Mouse (Mus musculus) liver, embryonic 12.5 days (tissue): ENCODE data around the gene Taldo1. TPM values are rescaled to one million over a fixed set of nuclear protein-coding genes. Genes with fewer than 3 reads are reported as not detected.
A peak's percentile ranks its signal among the peaks of the same experiment; 100 is the strongest.
"Not testable (repeated sequence)": the region's sequence is repeated elsewhere in the genome, so short reads cannot be mapped to it uniquely, and the experiment has no call there.

Source experiments
- ATAC-seq: fragments of 200-750 bp; cut with Nextera tagmentation; 2 replicates; pipeline ENCODE4 v1.8.0; 2017; ENCODE audit warnings: moderate number of reproducible peaks, mild to moderate bottlenecking, moderate library complexity
- H3K27ac ChIP-seq: fragments of 300-500 bp; sonication (generic); 2 replicates; pipeline ENCODE4 v1.5.1; 2016; ENCODE audit warnings: mild to moderate bottlenecking
- H3K27me3 ChIP-seq: fragments of 300-500 bp; sonication (generic); replicated peaks from 2 replicates; pipeline ENCODE4 v1.6.1; 2016; ENCODE audit warnings: mild to moderate bottlenecking, moderate library complexity
- H3K36me3 ChIP-seq: fragments of 300-500 bp; sonication (generic); 2 replicates; pipeline ENCODE4 v1.6.1; 2016; ENCODE audit warnings: mild to moderate bottlenecking, moderate library complexity
- H3K4me1 ChIP-seq: fragments of 300-500 bp; sonication (generic); 2 replicates; pipeline ENCODE4 v1.6.1; 2016
- H3K4me2 ChIP-seq: fragments of 300-500 bp; sonication (generic); 2 replicates; pipeline ENCODE4 v1.6.1; 2016; ENCODE audit warnings: mild to moderate bottlenecking, moderate library complexity
- H3K4me3 ChIP-seq: fragments of 300-500 bp; sonication (generic); 2 replicates; pipeline ENCODE4 v1.5.1; 2016; ENCODE audit warnings: mild to moderate bottlenecking, moderate library complexity
- H3K9ac ChIP-seq: fragments of 300-500 bp; sonication (generic); 2 replicates; pipeline ENCODE4 v1.6.1; 2016; ENCODE audit warnings: mild to moderate bottlenecking, moderate library complexity
- H3K9me3 ChIP-seq: fragments of 300-500 bp; sonication (generic); replicated peaks from 2 replicates; pipeline ENCODE4 v1.6.1; 2016; ENCODE audit warnings: mild to moderate bottlenecking, moderate library complexity
- WGBS: fragments of 180-500 bp; shearing (Covaris S2); methylation state at CpG from one replicate; pipeline ENCODE4 v1.1.7; 2016; ENCODE audit not compliant: insufficient replicate concordance; 5-methylcytosine and 5-hydroxymethylcytosine counted together
- polyA plus RNA-seq: library from polyadenylated mRNA; unstranded; fragments of >200 nt; fragmentation: Nextera tagmentation; extraction: Ambion mirVana; gene quantifications from 2 replicates; pipeline ENCODE4 v1.2.1, GENCODE M21; 2016

The Taldo1 gene
- polyA plus RNA-seq, 1 experiment from 2014 or later, result 525 TPM

DNA sequence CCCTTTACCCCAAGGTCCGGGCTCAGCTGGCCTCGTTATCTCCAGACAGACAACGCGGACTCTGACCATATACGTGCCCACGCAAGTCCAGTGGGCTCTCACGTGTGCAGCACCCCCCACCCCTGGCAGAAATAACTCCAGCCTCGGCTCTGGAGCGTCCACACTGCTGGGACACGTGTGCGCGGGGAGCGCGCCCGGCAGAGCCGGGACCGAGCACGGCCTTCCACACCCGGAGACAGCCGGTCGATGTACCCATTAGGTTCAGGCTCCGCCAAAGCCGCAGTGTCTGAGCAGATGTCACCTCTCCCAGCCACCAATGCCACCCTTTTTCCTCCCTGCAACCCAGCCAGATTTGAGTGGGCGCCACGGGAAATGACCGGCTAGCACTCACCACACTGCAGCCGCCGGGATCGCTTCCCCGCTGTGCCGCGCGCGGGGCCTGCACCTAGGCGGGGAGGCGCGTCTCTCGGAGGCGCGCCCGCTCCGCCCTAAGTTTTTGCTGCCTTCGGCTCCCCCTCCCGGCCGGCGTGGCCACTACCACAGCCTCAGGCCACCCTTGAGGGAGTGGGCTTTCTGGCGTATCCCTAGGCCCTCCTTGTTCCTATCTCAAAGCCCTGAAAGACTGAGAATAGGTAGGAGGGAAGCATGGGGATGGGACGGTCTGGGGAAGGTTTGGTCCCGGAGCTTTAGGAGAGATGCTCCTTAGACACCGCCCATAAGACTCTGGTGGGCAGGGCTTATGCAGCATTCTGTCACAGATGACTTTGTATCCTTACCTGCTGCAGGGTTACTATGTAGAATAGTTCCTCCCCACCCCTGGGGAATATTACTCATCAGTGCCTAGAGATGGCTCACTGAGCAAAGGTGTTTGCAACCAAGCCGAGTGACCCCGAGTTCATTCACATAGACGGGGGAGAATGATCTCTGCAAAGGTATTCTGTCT lies 45.5 kb downstream of the Taldo1 start, which contains the start of gene Slc25a22:
Slc25a22 (minus strand) TSS at position 715 of the 943 bp plus-strand sequence.
- H3K36me3 ChIP-seq, result peaks cover 64% of the 10 kb centered on the region
- peak; percentile 74 for ATAC-seq
- peak within 1 kb of the TSS; percentile 96 for H3K4me2 ChIP-seq
- H3K9ac ChIP-seq, result peak within 1 kb of the TSS; percentile 74
- H3K4me1 ChIP-seq, result peaks cover 77% of the 10 kb centered on the region
- H3K27ac ChIP-seq, result peak within 1 kb of the TSS; percentile 71
- WGBS, result 7% methylated on average over 53 of the region's 53 CpGs
- H3K27me3 ChIP-seq, result no peaks in the 10 kb centered on the region
- no peaks in the 10 kb centered on the region for H3K9me3 ChIP-seq
- peak within 1 kb of the TSS; percentile 65 for H3K4me3 ChIP-seq

DNA sequence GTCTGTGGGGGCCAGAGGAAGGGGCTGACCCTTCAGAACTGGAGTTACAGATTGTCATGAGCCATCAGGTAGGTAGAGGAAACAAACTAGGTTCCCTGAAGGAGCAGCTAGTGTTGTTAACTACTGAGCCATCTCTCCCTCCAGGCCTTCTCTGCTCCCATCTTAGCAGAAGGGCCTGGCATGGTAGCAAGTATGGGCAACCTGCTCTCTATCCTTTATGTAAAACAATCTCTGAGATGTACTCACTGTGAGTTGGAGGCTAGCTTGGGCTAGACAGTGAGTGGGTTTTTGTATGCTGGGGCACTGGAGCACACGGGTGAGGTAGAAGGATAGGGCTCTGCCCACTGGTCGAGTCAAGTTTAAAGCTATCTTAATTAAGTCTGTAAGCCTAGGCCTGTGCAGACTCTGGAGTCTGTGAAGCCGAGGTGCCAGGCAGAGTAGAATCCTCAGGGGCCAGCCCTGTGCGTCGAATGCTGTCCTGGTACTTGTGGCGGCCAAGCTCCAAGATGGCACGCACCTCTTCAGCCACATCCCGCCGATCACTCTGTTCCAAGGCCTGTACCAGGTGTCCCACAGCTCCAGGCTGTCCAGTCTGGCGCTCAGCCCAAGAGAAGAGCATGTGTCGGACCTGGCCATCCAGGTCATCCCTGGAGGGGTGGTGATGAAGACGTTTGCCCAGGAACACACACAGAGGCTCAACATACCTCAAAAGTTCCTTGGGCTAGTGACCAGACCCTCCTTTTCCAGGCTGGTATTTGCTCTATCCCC lies 46.4 kb downstream of the Taldo1 start:
- Histone ChIP-seq H3K27ac (peak overlapping the region; percentile 15), H3K36me3 (peaks cover 60% of the 10 kb centered on the region)
- WGBS, result 89% methylated on average over 12 of the region's 12 CpGs

DNA sequence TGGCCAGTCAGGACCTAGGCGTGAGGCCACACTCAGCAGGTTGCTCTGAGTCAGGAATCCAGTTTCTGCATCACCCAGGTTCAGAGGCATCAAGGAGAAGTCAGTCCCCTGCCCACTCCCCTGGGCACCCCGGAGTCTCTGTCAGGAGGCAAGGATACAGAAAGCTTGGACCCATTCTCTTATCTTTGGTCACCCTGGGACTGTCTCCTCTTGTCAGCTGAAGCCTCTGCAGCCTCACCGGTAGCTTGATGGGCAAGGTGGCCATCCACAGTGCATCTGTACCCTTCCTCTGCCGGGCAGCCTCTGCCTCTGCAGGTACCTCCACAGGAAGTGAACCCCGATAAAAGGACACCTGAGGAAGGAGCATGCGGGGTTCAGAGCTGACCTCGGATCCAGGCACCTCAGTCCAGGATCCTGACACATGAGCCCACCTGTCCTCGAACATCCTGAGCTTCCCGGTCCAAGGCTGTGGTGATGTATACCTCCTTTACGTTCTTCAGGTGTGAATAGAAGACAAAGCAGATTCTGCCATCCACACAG lies 47.2 kb downstream of the Taldo1 start:
- H3K4me3 ChIP-seq, result no peak overlapping the region
- peaks cover 52% of the 10 kb centered on the region for H3K36me3 ChIP-seq
- no peak for ATAC-seq
- no peak overlapping the region for H3K4me2 ChIP-seq
- no peak overlapping the region for H3K27ac ChIP-seq
- H3K4me1 ChIP-seq, result peaks cover 78% of the 10 kb centered on the region
- WGBS, result 90% methylated on average over 10 of the region's 10 CpGs
- no peaks in the 10 kb centered on the region for H3K9me3 ChIP-seq
- no peak overlapping the region for H3K9ac ChIP-seq
- no peaks in the 10 kb centered on the region for H3K27me3 ChIP-seq

More for the DNA sequence above, 46.4 kb downstream of the Taldo1 start:
- 0 out of 2 replicates have a peak overlapping the region, but pooled peaks have one; percentile 65 for H3K4me3 ChIP-seq
- no peak overlapping the region for H3K9ac ChIP-seq
- peaks cover 81% of the 10 kb centered on the region for H3K4me1 ChIP-seq
- H3K27me3 ChIP-seq, result no peaks in the 10 kb centered on the region
- H3K9me3 ChIP-seq, result no peaks in the 10 kb centered on the region
- no peak overlapping the region for H3K4me2 ChIP-seq
- no peak for ATAC-seq

DNA sequence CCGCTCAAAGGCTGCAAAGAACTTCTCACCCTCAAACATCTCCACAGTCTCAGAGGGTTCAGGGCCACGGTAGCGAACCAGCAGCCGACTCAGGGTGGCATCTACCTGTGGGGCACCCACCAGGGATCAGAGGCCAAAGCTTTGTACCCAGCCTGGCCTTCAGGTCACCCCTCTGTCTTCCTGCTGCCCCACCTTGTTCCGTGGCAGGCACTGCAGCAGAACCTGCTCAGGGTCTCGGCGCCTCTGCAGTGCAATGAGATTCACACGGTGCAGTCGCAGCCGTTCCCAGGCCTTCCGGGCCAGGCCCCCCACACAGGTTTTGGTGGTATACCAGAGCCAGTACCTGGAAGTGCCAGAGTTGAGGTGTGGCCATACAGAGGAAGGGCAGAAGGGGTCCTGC lies 47.8 kb downstream of the Taldo1 start:
- H3K36me3 ChIP-seq, result peaks cover 52% of the 10 kb centered on the region
- 93% methylated on average over 11 of the region's 11 CpGs for WGBS
- ATAC-seq, result no peak
- H3K4me2 ChIP-seq, result no peak overlapping the region
- H3K27me3 ChIP-seq, result no peaks in the 10 kb centered on the region
- H3K4me3 ChIP-seq, result no peak overlapping the region
- H3K9ac ChIP-seq, result no peak overlapping the region
- H3K9me3 ChIP-seq, result no peaks in the 10 kb centered on the region
- H3K4me1 ChIP-seq, result peaks cover 78% of the 10 kb centered on the region
- no peak overlapping the region for H3K27ac ChIP-seq

DNA sequence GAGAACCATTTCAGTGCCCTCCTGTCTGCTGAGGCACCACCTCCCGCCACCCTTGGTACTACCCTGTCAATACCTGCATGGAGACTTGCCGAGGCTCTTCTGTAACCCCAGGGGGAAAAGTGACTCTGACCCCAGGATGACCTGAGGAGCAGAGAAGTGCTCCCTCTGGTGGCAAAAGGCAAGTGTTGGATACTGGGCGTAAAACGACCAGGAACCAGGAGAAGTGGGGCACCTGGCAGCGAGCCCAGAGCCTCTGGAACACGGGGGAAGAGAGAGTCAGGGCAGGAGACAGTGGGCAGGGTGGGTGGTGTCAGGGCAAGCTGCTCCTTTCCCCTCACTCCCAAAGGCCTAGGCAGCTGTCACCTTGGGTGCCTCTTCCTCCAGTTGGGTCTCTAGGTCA lies 48.6 kb downstream of the Taldo1 start:
- Histone ChIP-seq H3K27me3 (no peaks in the 10 kb centered on the region), H3K27ac (no peak overlapping the region), H3K9me3 (no peaks in the 10 kb centered on the region), H3K4me3 (no peak overlapping the region), H3K4me1 (peaks cover 72% of the 10 kb centered on the region), H3K4me2 (no peak overlapping the region), H3K36me3 (peaks cover 52% of the 10 kb centered on the region), H3K9ac (peak overlapping the region; percentile 83; the same call in 1 of the 2 replicates)
- no peak for ATAC-seq
- WGBS, result 46% methylated on average over 6 of the region's 6 CpGs

DNA sequence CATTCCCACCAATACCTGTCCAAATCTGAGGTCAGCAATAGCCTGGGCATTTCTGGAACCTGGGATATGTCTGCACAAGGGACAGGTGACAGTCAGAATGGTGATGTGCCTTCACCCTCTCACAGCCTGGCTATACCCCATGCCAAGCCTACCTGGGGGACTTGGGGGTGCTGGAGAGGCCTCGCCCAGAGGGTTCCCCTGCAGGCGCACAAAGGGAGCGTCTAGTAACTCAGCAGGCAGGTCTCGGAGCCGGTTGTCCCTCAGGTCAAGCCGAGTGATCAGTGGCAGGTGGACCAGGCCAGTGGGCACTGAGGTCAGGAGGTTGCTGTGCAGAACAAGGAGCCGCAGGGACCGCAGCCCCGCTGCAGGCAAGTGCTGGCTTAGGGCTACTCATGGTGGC lies 49.5 kb downstream of the Taldo1 start:
- Histone ChIP-seq H3K27me3 (no peaks in the 10 kb centered on the region), H3K9me3 (no peaks in the 10 kb centered on the region), H3K27ac (no peak overlapping the region), H3K9ac (peak overlapping the region; percentile 83; the same call in 1 of the 2 replicates), H3K36me3 (peaks cover 52% of the 10 kb centered on the region), H3K4me3 (peak overlapping the region; percentile 68; the same call in 1 of the 2 replicates), H3K4me2 (peak overlapping the region; percentile 90), H3K4me1 (peaks cover 70% of the 10 kb centered on the region)
- WGBS, result 93% methylated on average over 9 of the region's 9 CpGs
- ATAC-seq, result no peak

DNA sequence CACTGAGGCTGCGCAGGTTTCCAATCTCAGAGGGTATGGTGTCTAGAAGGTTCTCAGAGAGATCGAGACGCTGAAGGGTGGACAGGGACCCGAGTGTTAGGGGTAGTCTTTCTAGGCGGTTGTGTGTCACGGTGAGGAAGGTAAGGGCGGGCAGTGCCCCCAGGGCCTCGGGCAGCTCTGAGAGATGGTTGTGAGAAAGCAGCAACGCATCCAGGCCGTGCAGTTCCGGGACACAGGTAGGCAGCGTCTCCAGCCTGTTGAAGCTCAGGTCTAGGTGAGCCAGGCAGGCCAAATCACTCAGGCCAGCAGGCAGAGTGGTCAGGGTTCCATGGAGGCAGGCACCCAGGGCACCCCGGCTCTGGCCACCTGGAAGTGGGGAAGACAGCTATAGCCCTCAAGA lies 50.2 kb downstream of the Taldo1 start:
- Histone ChIP-seq H3K4me1 (peaks cover 67% of the 10 kb centered on the region), H3K9me3 (no peaks in the 10 kb centered on the region), H3K27ac (0 out of 2 replicates have a peak overlapping the region, but pooled peaks have one; percentile 75), H3K27me3 (no peaks in the 10 kb centered on the region), H3K4me2 (peak overlapping the region; percentile 90), H3K4me3 (peak overlapping the region; percentile 68), H3K9ac (peak overlapping the region; percentile 83), H3K36me3 (peaks cover 52% of the 10 kb centered on the region)
- 89% methylated on average over 13 of the region's 13 CpGs for WGBS
- no peak for ATAC-seq

DNA sequence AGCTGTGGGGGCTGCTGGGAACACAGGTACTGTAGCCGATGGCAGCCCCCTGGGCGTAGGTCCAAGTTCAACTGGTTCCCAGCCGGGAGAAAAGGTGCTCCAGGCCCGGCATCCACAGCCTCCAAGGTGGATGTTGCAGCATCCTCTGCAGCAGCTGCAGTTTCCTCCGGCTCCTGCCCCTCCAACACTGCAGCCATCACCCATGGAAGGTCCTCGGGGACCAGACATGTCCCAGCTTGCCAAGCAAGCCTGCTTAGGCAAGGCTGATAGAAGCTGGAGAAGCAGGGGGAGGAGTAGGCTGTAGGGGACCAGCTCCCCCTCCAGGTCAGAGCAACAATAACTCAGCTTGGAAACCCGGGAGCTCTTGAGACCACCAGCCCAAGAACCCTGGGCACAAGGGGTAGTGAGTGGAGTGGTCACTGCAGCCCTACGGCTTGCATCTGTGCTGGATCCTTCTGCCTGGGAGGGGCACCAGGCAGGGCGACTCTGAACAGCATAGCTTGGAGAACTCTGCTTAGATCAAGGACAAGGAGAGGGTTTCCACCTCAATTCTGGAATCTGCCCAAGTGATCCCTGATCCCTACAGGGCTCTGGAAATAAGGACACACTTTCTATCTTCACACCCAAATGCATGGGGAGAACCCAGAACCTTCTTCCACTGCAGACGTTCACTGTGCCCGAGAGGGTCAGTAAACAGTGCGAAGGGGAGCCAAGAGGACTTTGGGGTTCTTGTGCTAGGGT lies 51.3 kb downstream of the Taldo1 start:
- ATAC-seq, result peak; percentile 23
- H3K27me3 ChIP-seq, result no peaks in the 10 kb centered on the region
- H3K27ac ChIP-seq, result peak overlapping the region; percentile 75
- WGBS, result 26% methylated on average over 12 of the region's 12 CpGs
- H3K4me1 ChIP-seq, result peaks cover 57% of the 10 kb centered on the region
- H3K4me2 ChIP-seq, result peak overlapping the region; percentile 90
- H3K9me3 ChIP-seq, result no peaks in the 10 kb centered on the region
- peak overlapping the region; percentile 68 for H3K4me3 ChIP-seq
- peak overlapping the region; percentile 83 for H3K9ac ChIP-seq
- H3K36me3 ChIP-seq, result peaks cover 49% of the 10 kb centered on the region

DNA sequence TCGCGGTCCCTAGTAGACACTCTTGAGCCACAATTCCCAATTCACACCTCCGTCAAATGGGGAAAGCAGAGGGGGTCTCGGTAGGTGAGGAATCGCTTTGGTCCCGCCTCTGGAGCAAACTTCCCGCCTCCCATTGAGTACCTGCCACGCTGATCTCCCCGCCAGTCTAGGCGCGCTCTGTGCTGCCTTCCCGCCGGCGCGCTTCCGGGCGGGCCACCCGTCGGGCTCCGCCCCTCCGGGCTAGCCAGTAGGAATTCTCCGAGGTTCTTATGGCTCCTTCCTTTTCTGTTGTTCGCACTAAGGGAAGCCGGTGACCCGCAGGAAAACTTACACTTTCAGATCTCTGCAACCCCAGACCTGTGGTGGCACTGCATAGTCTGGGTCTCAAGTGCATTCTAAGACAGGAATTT lies 51.8 kb downstream of the Taldo1 start, which contains the start of gene Pidd1:
Pidd1 (minus strand) TSS at position 198 of the 410 bp plus-strand sequence.
- H3K4me2 ChIP-seq, result peak within 1 kb of the TSS; percentile 90
- peaks cover 62% of the 10 kb centered on the region for H3K4me1 ChIP-seq
- WGBS, result under 1% methylated on average over 25 of the region's 25 CpGs

DNA sequence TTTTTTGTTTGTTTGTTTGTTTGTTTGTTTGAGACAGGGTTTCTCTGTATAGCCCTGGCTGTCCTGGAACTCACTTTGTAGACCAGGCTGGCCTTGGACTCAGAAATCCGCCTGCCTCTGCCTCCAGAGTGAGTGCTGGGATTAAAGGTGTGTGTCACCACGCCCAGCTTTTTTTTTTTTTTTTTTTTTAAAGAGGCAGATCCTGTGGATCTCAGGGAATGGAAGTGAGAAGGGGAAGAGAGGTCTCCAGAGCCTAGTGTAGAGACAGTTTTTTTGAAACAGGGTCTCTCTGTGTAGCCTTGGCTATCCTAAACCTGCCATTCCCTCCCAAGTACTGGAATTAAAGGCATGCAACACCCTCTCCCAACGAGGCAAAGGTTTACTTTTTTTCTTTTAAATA lies 54.4 kb downstream of the Taldo1 start:
- not testable (repeated sequence) for ATAC-seq, H3K9me3 ChIP-seq, H3K27me3 ChIP-seq, H3K9ac ChIP-seq
- H3K4me2 ChIP-seq, result peak overlapping the region; percentile 71
- 53% methylated on average over 3 of the region's 3 CpGs for WGBS
- peaks cover 76% of the 10 kb centered on the region for H3K4me1 ChIP-seq
- H3K4me3 ChIP-seq, result peak overlapping the region; percentile 90; the same call in 1 of the 2 replicates
- H3K27ac ChIP-seq, result peak overlapping the region; percentile 90; the same call in 1 of the 2 replicates
- H3K36me3 ChIP-seq, result peaks cover 49% of the 10 kb centered on the region

More for the DNA sequence above, 51.8 kb downstream of the Taldo1 start, which contains the start of gene Pidd1:
- ATAC-seq, result peak; percentile 69
- Histone ChIP-seq H3K27me3 (no peaks in the 10 kb centered on the region), H3K4me3 (peak within 1 kb of the TSS; percentile 68), H3K27ac (peak within 1 kb of the TSS; percentile 75), H3K9ac (peak within 1 kb of the TSS; percentile 83), H3K36me3 (peaks cover 49% of the 10 kb centered on the region), H3K9me3 (no peaks in the 10 kb centered on the region)
